24 mouse cellular contexts compared by ENCODE assay signal in the genomic region with DNA sequence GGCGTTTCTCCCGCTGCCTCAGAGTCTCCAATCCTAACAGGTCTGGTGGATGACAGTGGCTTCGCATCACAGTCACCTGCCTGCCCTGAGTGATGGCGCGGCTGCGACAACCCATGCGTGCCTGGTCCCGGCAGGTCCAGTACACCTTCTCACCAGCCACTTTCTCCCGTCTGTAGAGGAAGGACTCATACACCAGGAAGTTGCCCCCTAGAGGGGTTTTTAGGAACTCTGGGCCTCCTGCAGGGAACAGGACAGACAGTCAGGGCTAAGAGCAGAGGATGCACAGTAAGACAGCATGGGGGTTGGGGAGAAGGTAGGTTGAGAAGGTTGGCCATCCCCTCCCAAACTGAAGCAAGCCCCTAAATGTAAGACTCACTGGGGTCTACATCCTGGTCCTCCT. TPM values are rescaled to one million over a fixed set of nuclear protein-coding genes. Genes with fewer than 3 reads are reported as not detected.
"Had no signal": no experiment of that assay in that cellular context is flagged by ENCODE, and none has a peak within 500 bp of the region (broad histone marks: within the 10 kb centered on the region; RNA-seq: fewer than 3 reads in every experiment).

No protein-coding gene starts in this region.

- H3K4me2 ChIP-seq: heart, embryonic 12.5 days; hindbrain, embryonic 12.5 days; hindbrain, embryonic 14.5 days; intestine, embryonic 15.5 days; limb, embryonic 12.5 days had no signal

- H3K9ac ChIP-seq: heart, embryonic 12.5 days; hindbrain, embryonic 12.5 days; hindbrain, embryonic 14.5 days; intestine, embryonic 15.5 days; limb, embryonic 12.5 days had no signal

- DNase-seq: gastrocnemius, adult 2 months; gastrocnemius, postnatal 10 days; gastrocnemius, postnatal 25 days; heart, adult 18-20 months; heart, postnatal 10 days; heart, postnatal 4 days; kidney, adult 18-20 months; kidney, adult 8-10 months; kidney, postnatal 10 days; kidney, postnatal 25 days; kidney, postnatal 4 days had no signal

- H3K4me1 ChIP-seq: heart, embryonic 10.5 days; heart, embryonic 12.5 days; hindbrain, embryonic 12.5 days; limb, embryonic 10.5 days; limb, embryonic 12.5 days had no signal

- H3K9me3 ChIP-seq: heart, embryonic 10.5 days; heart, embryonic 12.5 days; hindbrain, embryonic 10.5 days; hindbrain, embryonic 12.5 days; intestine, embryonic 15.5 days; limb, embryonic 10.5 days had no signal

- H3K27ac ChIP-seq: gastrocnemius, adult 2 months; heart, embryonic 10.5 days; hindbrain, embryonic 10.5 days; hindbrain, embryonic 12.5 days; hindbrain, embryonic 14.5 days; intestine, embryonic 15.5 days; layer of hippocampus, adult 2 months; left cerebral cortex, adult 2 months; limb, embryonic 10.5 days; limb, embryonic 12.5 days had no signal

- H3K27me3 ChIP-seq: heart, embryonic 12.5 days; hindbrain, embryonic 12.5 days; intestine, embryonic 15.5 days; limb, embryonic 12.5 days had no signal

- H3K4me3 ChIP-seq: gastrocnemius, adult 2 months; heart, embryonic 10.5 days; heart, embryonic 12.5 days; hindbrain, embryonic 10.5 days; hindbrain, embryonic 12.5 days; intestine, embryonic 15.5 days; layer of hippocampus, adult 2 months; left cerebral cortex, adult 2 months; limb, embryonic 10.5 days; limb, embryonic 12.5 days had no signal

- ATAC-seq: hindbrain, embryonic 16.5 days; inflammation-experienced regulatory T-cells, adult 6 months; intestine, embryonic 15.5 days had no signal

RNA-seq across cellular contexts. Expression of a gene that starts 14.6 kb away (rescaled TPM):
- polyA plus RNA-seq: heart, embryonic 14.5 days had no signal
